Mouse (Mus musculus) testis, adult 2 months (tissue): ENCODE measurements around the gene Gnb1l.

Experiments used
- CTCF ChIP-seq: fragments of 200-500 bp; IDR thresholded peaks from 2 replicates; pipeline ENCODE4 v1.5.1; 2012; ENCODE audit warnings: low read depth, mild to moderate bottlenecking, inconsistent platforms, low read length, moderate library complexity; ENCODE audit not compliant: control insufficient read depth, insufficient read depth, insufficient replicate concordance
- POLR2A ChIP-seq: fragments of 200-500 bp; IDR thresholded peaks from 2 replicates; pipeline ENCODE4 v1.6.1; 2012; ENCODE audit warnings: low read depth, mild to moderate bottlenecking, inconsistent platforms, low read length, moderate library complexity; ENCODE audit not compliant: control insufficient read depth

DNA sequence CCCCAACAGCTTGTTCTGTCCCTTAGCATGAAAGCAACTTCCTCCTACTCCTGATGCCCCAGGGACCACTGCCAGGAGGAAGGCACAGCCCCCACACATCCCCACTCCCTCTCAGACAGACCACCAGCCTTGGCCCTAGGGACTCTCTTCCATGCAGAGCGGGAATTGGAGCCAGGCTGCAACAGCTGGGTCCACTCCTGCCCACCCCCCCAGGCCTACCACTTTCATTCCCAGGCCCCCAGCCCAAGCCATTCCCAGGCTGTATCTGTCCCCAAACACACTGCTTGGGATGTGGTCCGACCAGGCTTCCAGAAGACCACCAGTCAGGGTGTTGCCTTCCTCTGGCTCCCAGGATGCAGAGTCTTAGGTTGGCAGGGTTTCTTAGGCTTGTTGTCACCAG, 110.6 kb downstream of the Gnb1l start:
- TF ChIP-seq CTCF (no peak), POLR2A (no peak)
